Mouse (Mus musculus): ENCODE measurements at regions not wholly inside any gene's neighbourhood (a gene's known extent, or its start where the extent isn't known, plus 50 kb on each side); places are given as distances from the start of the nearest gene placed in this dataset.

- H3K4me3 ChIP-seq (ENCODE audit: low read depth, low read length): no peak overlapping the region
- H3K27me3 ChIP-seq (ENCODE audit: control insufficient read depth, insufficient read depth, low read length): no peaks in the 10 kb centered on the region
- no peaks in the 10 kb centered on the region for H3K4me1 ChIP-seq (ENCODE audit: control insufficient read depth, insufficient read depth, low read length)
- no peaks in the 10 kb centered on the region for H3K36me3 ChIP-seq (replicated peaks; ENCODE audit: control insufficient read depth, insufficient read depth, low read depth, low read length)
- WGBS: 83% methylated on average over 4 of the region's 4 CpGs
- no peak overlapping the region for H3K27ac ChIP-seq (replicated peaks; ENCODE audit: low read depth, low read length)
- no peak overlapping the region for H3K9ac ChIP-seq (replicated peaks; ENCODE audit: low read length)
- no peak for ATAC-seq (replicated peaks; ENCODE audit: insufficient number of reproducible peaks, low FRiP score, low TSS enrichment, low read depth)
- no peak overlapping the region for H3K4me2 ChIP-seq (ENCODE audit: low read depth, low read length)
- DNase-seq (ENCODE audit: low spot score): no peak
- no peaks in the 10 kb centered on the region for H3K9me3 ChIP-seq (replicated peaks; ENCODE audit: control insufficient read depth, low read length)
Observed at GRCm38 (mm10) chr4:105629581-105629980, 160.1 kb upstream of the Gm12728 start.

GRCm38 (mm10) chr4:105630595-105631369 is 158.9 kb upstream of the Gm12728 start:
- WGBS: 62% methylated on average over 11 of the region's 11 CpGs
- H3K9ac ChIP-seq (replicated peaks; ENCODE audit: low read length): no peak overlapping the region
- H3K27me3 ChIP-seq (ENCODE audit: control insufficient read depth, insufficient read depth, low read length): no peaks in the 10 kb centered on the region
- H3K9me3 ChIP-seq (replicated peaks; ENCODE audit: control insufficient read depth, low read length): no peaks in the 10 kb centered on the region
- no peaks in the 10 kb centered on the region for H3K36me3 ChIP-seq (replicated peaks; ENCODE audit: control insufficient read depth, insufficient read depth, low read depth, low read length)
- no peak overlapping the region for H3K27ac ChIP-seq (replicated peaks; ENCODE audit: low read depth, low read length)
- no peak overlapping the region for H3K4me3 ChIP-seq (ENCODE audit: low read depth, low read length)
- H3K4me2 ChIP-seq (ENCODE audit: low read depth, low read length): no peak overlapping the region
- DNase-seq (ENCODE audit: low spot score): no peak
- no peaks in the 10 kb centered on the region for H3K4me1 ChIP-seq (ENCODE audit: control insufficient read depth, insufficient read depth, low read length)
- ATAC-seq (replicated peaks; ENCODE audit: insufficient number of reproducible peaks, low FRiP score, low TSS enrichment, low read depth): no peak

- Histone ChIP-seq H3K9ac (replicated peaks; ENCODE audit: low read length) (no peak overlapping the region), H3K4me1 (ENCODE audit: control insufficient read depth, insufficient read depth, low read length) (no peaks in the 10 kb centered on the region), H3K4me3 (ENCODE audit: low read depth, low read length) (no peak overlapping the region), H3K27ac (replicated peaks; ENCODE audit: low read depth, low read length) (no peak overlapping the region), H3K4me2 (ENCODE audit: low read depth, low read length) (no peak overlapping the region), H3K36me3 (replicated peaks; ENCODE audit: control insufficient read depth, insufficient read depth, low read depth, low read length) (no peaks in the 10 kb centered on the region), H3K27me3 (ENCODE audit: control insufficient read depth, insufficient read depth, low read length) (no peaks in the 10 kb centered on the region), H3K9me3 (replicated peaks; ENCODE audit: control insufficient read depth, low read length) (no peaks in the 10 kb centered on the region)
- ATAC-seq (replicated peaks; ENCODE audit: insufficient number of reproducible peaks, low FRiP score, low TSS enrichment, low read depth): no peak
- DNase-seq (ENCODE audit: low spot score): no peak
- 81% methylated on average over 7 of the region's 7 CpGs for WGBS
Observed at GRCm38 (mm10) chr4:105632581-105633358, 156.9 kb upstream of the Gm12728 start.

GRCm38 (mm10) chr4:105633789-105634188 is 155.9 kb upstream of the Gm12728 start:
- H3K4me3 ChIP-seq (ENCODE audit: low read depth, low read length): no peak overlapping the region
- H3K9me3 ChIP-seq (replicated peaks; ENCODE audit: control insufficient read depth, low read length): no peaks in the 10 kb centered on the region
- H3K36me3 ChIP-seq (replicated peaks; ENCODE audit: control insufficient read depth, insufficient read depth, low read depth, low read length): no peaks in the 10 kb centered on the region
- no peaks in the 10 kb centered on the region for H3K27me3 ChIP-seq (ENCODE audit: control insufficient read depth, insufficient read depth, low read length)
- WGBS: 90% methylated on average over 3 of the region's 3 CpGs
- H3K27ac ChIP-seq (replicated peaks; ENCODE audit: low read depth, low read length): no peak overlapping the region
- no peak overlapping the region for H3K4me2 ChIP-seq (ENCODE audit: low read depth, low read length)
- no peak for ATAC-seq (replicated peaks; ENCODE audit: insufficient number of reproducible peaks, low FRiP score, low TSS enrichment, low read depth)
- H3K9ac ChIP-seq (replicated peaks; ENCODE audit: low read length): no peak overlapping the region
- no peaks in the 10 kb centered on the region for H3K4me1 ChIP-seq (ENCODE audit: control insufficient read depth, insufficient read depth, low read length)
- no peak for DNase-seq (ENCODE audit: low spot score)

GRCm38 (mm10) chr4:105640793-105641192 is 148.9 kb upstream of the Gm12728 start:
- no peaks in the 10 kb centered on the region for H3K36me3 ChIP-seq (replicated peaks; ENCODE audit: control insufficient read depth, insufficient read depth, low read depth, low read length)
- H3K4me3 ChIP-seq (ENCODE audit: low read depth, low read length): no peak overlapping the region
- H3K9me3 ChIP-seq (replicated peaks; ENCODE audit: control insufficient read depth, low read length): no peaks in the 10 kb centered on the region
- no peak overlapping the region for H3K9ac ChIP-seq (replicated peaks; ENCODE audit: low read length)
- no peak overlapping the region for H3K4me2 ChIP-seq (ENCODE audit: low read depth, low read length)
- H3K4me1 ChIP-seq (ENCODE audit: control insufficient read depth, insufficient read depth, low read length): no peaks in the 10 kb centered on the region
- no peaks in the 10 kb centered on the region for H3K27me3 ChIP-seq (ENCODE audit: control insufficient read depth, insufficient read depth, low read length)
- no peak overlapping the region for H3K27ac ChIP-seq (replicated peaks; ENCODE audit: low read depth, low read length)
- DNase-seq (ENCODE audit: low spot score) (no peak), ATAC-seq (replicated peaks; ENCODE audit: insufficient number of reproducible peaks, low FRiP score, low TSS enrichment, low read depth) (no peak)
- 53% methylated on average over 4 of the region's 4 CpGs for whole genome bisulfite sequencing

GRCm38 (mm10) chr4:105641582-105641981 is 148.1 kb upstream of the Gm12728 start:
- 86% methylated on average over 4 of the region's 4 CpGs for WGBS
- ATAC-seq (replicated peaks; ENCODE audit: insufficient number of reproducible peaks, low FRiP score, low TSS enrichment, low read depth) (no peak), DNase-seq (ENCODE audit: low spot score) (no peak)
- H3K4me1 ChIP-seq (ENCODE audit: control insufficient read depth, insufficient read depth, low read length): no peaks in the 10 kb centered on the region
- no peaks in the 10 kb centered on the region for H3K27me3 ChIP-seq (ENCODE audit: control insufficient read depth, insufficient read depth, low read length)
- no peak overlapping the region for H3K9ac ChIP-seq (replicated peaks; ENCODE audit: low read length)
- H3K36me3 ChIP-seq (replicated peaks; ENCODE audit: control insufficient read depth, insufficient read depth, low read depth, low read length): no peaks in the 10 kb centered on the region
- no peak overlapping the region for H3K4me2 ChIP-seq (ENCODE audit: low read depth, low read length)
- H3K4me3 ChIP-seq (ENCODE audit: low read depth, low read length): no peak overlapping the region
- no peaks in the 10 kb centered on the region for H3K9me3 ChIP-seq (replicated peaks; ENCODE audit: control insufficient read depth, low read length)
- no peak overlapping the region for H3K27ac ChIP-seq (replicated peaks; ENCODE audit: low read depth, low read length)

GRCm38 (mm10) chr4:105648820-105649446 is 140.7 kb upstream of the Gm12728 start:
- H3K4me3 ChIP-seq (ENCODE audit: low read depth, low read length): no peak overlapping the region
- DNase-seq (ENCODE audit: low spot score) (peak; percentile 71), ATAC-seq (replicated peaks; ENCODE audit: insufficient number of reproducible peaks, low FRiP score, low TSS enrichment, low read depth) (peak; percentile 81)
- no peak overlapping the region for H3K4me2 ChIP-seq (ENCODE audit: low read depth, low read length)
- H3K9me3 ChIP-seq (replicated peaks; ENCODE audit: control insufficient read depth, low read length): no peaks in the 10 kb centered on the region
- no peaks in the 10 kb centered on the region for H3K27me3 ChIP-seq (ENCODE audit: control insufficient read depth, insufficient read depth, low read length)
- H3K27ac ChIP-seq (replicated peaks; ENCODE audit: low read depth, low read length): no peak overlapping the region
- H3K4me1 ChIP-seq (ENCODE audit: control insufficient read depth, insufficient read depth, low read length): no peaks in the 10 kb centered on the region
- H3K9ac ChIP-seq (replicated peaks; ENCODE audit: low read length): no peak overlapping the region
- 43% methylated on average over 7 of the region's 7 CpGs for WGBS
- no peaks in the 10 kb centered on the region for H3K36me3 ChIP-seq (replicated peaks; ENCODE audit: control insufficient read depth, insufficient read depth, low read depth, low read length)

GRCm38 (mm10) chr4:105649447-105649833 is 140.2 kb upstream of the Gm12728 start:
- Histone ChIP-seq H3K27ac (replicated peaks; ENCODE audit: low read depth, low read length) (no peak overlapping the region), H3K9me3 (replicated peaks; ENCODE audit: control insufficient read depth, low read length) (no peaks in the 10 kb centered on the region), H3K36me3 (replicated peaks; ENCODE audit: control insufficient read depth, insufficient read depth, low read depth, low read length) (no peaks in the 10 kb centered on the region), H3K27me3 (ENCODE audit: control insufficient read depth, insufficient read depth, low read length) (no peaks in the 10 kb centered on the region), H3K4me2 (ENCODE audit: low read depth, low read length) (no peak overlapping the region), H3K4me3 (ENCODE audit: low read depth, low read length) (no peak overlapping the region), H3K9ac (replicated peaks; ENCODE audit: low read length) (no peak overlapping the region), H3K4me1 (ENCODE audit: control insufficient read depth, insufficient read depth, low read length) (no peaks in the 10 kb centered on the region)
- no peak for DNase-seq (ENCODE audit: low spot score)
- 66% methylated on average over 2 of the region's 2 CpGs for WGBS
- ATAC-seq (replicated peaks; ENCODE audit: insufficient number of reproducible peaks, low FRiP score, low TSS enrichment, low read depth): no peak

Measured in embryonic facial prominence, embryonic 11.5 days (tissue).